Mouse (Mus musculus): ENCODE measurements around the gene 5730522E02Rik. TPM values are rescaled to one million over a fixed set of nuclear protein-coding genes. Genes with fewer than 3 reads are reported as not detected.

Gene 5730522E02Rik
- total RNA-seq, 2 experiments from 2014 or later, result 10.5 to 14.0 TPM

DNA sequence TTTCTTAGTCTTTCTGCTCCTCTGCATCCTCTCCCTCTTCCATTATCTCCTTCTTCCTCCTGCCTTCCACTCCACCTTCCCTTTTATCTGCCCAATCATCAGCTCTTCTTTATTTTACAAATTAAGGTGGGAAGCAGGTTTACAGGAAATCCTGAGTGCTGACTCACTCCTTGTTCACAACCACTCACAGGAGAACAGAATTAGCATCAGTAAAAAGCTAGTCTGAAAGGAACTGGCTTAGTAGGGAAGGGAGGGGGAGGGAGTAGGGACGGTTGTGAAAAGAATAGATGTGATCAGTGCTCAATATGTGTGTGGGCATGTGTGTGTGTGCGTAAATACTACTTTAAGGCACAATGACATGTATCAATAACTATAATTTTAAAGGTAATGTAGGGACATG is 81.5 kb downstream of the 5730522E02Rik start:
- DNase-seq (ENCODE audit: extremely low spot score in 1 of 2, low spot score in 1 of 2), result no peak

DNA sequence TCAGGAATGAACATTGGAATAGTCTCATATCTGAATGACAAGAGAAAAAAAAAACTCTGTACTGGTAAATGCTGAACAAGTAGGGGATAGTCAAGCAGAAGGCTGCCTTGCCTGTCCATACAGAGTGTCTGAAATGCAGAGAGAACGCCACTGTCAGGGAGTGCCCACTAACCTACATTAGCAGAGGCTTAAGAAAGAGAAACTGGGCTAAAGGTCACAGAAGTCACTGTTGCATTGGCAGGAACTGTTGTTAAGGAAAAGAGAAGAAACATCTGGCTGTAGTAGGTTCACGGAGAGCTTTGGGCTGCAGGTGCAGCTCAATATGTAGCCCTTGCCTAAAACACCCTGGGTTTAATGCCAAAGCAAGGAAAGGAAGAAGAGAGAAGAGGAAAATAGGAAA is 82.2 kb downstream of the 5730522E02Rik start:
- DNase-seq (ENCODE audit: extremely low spot score in 1 of 2, low spot score in 1 of 2), result no peak

DNA sequence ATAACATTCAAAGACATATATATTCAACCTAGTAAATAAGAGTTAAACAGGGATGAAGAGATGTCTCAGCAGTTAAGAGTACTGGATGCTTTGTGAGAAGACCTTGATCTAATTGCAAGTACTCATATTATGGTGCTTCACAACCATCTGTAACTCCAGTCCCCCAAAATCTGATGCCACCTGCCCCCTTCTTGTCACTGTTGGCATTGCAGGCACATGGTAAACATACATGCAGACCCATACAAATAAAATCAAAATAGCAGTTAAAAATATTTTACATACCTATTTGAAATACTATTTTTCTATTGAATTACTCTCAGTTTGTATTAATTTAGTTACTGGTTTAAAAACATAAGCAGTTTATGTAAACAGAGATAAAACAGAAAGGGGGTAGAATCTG is 84.6 kb downstream of the 5730522E02Rik start:
- DNase-seq (ENCODE audit: extremely low spot score in 1 of 2, low spot score in 1 of 2), result no peak

DNA sequence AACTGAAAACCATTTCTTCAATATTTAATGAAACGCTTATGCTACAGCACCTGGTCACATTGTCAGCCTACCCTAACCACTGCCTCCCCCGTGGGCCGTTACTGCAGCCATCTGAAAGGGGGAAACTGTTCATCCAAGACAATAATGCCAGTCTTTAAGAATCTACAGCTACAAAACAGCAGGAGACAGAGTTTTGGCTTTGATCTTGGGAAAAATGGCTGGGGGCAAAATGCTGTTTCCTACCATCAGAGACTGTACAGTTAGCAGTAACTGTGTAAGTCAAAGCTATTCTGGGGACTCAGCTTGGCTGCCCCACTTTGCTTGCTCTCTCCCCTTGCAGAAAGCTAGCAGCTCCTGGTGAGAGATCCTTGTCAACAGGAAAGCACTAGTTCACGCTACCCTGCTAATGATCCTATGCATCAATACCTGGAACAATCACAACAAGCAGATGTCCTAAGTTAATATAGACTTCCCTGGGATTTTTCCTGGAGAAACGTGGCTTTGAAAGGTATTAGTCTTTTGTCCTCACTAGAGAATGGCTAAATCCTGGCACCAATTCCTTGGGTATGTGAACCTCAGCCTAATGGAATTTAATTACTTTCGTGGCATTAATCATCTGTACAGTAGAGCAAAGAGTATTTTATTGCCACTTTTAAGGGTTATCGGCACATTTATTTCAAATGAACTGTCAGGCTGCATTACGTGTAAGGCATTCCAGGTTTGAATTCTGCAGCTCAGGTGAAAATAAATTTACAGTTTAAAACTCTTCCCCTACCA is 89.6 kb downstream of the 5730522E02Rik start:
- DNase-seq (ENCODE audit: extremely low spot score in 1 of 2, low spot score in 1 of 2), result no peak

DNA sequence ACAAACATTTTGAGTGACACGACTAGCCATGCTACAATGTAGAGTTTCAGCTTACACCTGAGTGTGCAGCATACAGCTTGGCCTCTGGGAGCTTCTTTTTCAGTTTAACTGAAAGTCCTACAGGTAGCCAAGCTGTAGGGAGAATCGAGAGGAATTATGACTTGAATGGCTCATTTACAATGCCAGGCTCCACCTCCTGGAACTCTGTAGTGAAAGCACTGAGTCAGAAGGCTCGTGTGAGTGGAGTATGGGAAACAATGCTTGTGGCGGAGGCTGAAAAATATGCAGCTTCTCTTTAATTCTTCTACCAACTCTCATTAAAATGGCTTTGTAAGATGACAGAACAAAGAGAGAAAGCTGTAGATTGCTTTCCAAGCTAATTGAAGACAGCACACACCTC is 92.9 kb downstream of the 5730522E02Rik start:
- DNase-seq (ENCODE audit: extremely low spot score in 1 of 2, low spot score in 1 of 2), result no peak

DNA sequence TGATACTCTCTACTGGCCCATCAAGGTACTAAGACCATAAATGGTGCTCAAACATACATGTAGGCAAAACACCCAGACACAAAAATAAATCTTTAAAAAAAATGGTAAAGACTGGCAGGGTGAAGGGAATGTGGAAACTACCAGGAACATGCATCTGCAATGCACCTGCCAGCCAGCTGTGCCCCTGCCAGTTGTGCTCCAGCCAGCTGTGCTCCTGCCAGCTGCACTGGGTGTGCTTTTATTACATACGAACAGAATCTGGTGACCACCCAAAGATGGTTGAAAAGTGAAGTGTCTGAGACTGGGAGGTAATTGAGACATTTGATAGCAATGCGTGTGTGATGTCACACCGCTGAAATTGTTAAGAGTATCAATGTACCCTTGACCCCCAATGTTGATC is 98.4 kb downstream of the 5730522E02Rik start:
- no peak for DNase-seq (ENCODE audit: extremely low spot score in 1 of 2, low spot score in 1 of 2)

DNA sequence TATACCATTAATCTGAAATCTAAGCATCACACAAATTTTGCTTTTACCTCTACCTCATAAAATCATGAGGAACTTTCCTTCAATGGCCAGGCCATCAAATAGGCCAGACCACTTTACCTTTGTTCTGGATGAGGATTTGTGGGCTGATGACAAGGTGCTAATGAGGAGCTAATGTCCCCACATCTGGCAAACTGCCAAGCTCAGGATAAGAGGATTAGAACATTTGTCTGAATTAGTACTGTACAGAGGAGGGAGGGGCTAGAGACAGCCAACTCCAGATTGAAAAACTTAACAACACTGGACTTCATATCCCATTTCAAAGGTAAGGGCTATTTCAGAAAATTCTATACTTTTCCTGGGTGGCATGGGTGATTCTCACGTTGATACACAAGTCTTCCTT is 101.9 kb downstream of the 5730522E02Rik start:
- DNase-seq (ENCODE audit: extremely low spot score in 1 of 2, low spot score in 1 of 2), result no peak

DNA sequence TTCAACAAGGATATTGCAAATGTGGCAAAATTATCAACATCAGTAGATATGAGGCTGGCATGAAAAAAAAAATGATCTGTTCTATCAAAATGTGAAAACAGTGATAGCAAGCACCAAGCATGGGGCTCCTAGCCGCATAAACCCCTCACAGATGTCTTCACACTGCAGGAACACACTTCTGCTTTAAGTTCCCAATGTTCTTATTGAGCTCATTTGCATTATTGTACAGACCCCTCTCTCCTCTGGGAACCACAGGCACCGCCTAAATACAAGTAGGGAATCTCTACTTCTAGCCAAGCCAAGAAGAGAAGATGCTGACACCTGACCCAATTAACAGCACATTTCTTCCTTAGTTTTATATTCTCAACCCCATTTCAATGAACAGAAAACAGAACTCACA is 105.9 kb downstream of the 5730522E02Rik start:
- DNase-seq (ENCODE audit: extremely low spot score in 1 of 2, low spot score in 1 of 2), result no peak

DNA sequence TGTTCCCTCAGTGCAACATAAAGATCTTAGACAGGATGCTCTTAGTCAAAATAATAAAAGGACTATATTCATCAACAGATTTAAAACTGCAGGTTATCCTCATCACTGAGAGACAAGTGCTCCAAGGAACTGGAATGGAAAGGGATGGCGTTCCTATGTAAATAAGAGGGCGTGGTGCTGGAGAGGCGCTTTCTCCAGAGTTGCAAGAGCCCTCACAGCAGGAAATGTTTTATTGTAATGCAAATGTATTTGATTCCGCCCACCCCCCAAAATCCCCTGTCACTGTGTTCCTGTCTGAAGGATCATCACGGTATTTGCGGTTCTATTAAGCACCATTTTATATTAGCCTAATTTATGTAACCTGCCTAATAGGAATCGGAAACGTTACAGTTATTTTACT is 106.9 kb downstream of the 5730522E02Rik start:
- DNase-seq (ENCODE audit: extremely low spot score in 1 of 2, low spot score in 1 of 2), result no peak

DNA sequence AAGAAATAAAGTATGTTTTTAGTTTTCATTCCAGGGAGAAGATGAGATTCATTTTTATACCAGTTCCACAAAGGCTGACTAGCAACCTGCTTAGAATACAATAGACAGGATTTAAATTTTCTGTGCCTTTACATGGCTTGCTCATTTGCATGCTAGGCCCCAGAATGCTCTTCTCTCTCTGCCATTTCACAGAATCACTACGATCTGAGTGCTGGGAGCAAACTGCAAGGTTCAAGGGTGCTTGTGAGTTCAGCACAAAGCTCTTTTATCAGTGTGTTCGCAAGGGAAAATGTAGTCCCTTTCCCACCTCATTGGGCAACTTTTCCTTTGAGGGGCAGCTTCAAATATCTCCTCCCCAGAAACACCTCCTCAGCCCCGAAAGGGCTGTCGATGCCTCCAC is 107.7 kb downstream of the 5730522E02Rik start:
- no peak for DNase-seq (ENCODE audit: extremely low spot score in 1 of 2, low spot score in 1 of 2)

DNA sequence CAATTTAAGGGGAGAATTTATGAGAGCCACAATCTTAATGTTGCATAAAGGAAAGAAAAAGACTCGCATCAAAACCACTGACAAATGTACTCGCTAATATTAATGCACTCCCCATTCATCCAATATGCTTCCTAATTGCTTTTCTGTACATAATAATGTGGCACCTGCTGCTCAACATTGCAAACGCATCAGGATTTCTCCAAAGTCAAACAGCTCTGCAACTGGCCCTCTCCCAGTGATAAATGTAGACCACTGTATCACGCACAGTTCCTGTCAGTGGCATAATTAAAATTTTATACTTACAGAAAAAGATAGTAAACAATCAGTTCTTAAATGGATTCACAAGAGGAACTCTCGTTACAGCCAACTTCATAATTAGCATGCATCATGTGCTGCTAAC is 110.5 kb downstream of the 5730522E02Rik start:
- DNase-seq (ENCODE audit: extremely low spot score in 1 of 2, low spot score in 1 of 2), result no peak

DNA sequence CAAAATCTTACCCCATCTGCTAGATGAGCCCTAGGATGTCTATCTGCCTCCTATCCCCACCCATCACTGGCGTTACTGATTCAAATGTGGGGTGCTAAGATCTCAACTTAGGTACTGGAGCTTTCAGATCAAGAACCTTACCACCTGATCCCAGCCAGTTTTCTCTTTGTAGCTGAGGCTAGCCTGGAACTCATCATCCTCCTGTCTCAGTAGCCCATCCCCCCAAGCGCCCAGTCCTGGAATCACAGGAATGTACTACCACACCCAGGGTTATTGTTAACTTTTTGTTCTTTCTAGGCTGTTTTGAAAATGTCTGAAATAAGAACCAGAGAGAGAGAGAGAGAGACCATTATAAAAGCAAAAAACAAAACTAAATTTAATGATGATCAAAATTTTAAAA is 111.6 kb downstream of the 5730522E02Rik start:
- DNase-seq (ENCODE audit: extremely low spot score in 1 of 2, low spot score in 1 of 2), result no peak

DNA sequence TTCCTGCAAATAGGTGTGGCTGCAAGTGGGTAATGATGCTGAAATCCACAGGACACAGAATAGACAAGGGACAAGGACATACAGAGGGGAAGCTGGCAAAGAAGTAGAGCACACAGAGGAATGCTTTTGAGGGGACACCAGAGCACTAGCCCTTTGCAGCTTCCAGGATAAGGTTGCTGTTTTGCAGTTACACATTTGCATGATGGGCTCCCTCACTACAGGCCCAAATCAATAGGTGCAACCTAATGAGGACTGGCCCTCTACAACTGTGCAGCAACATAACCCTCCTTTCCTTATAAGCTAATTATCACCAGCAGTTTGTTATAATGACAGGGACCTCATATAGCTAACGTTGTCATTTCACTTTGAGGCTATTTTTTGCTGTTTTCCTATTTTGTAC is 114.5 kb downstream of the 5730522E02Rik start:
- no peak for DNase-seq (ENCODE audit: extremely low spot score in 1 of 2, low spot score in 1 of 2)

DNA sequence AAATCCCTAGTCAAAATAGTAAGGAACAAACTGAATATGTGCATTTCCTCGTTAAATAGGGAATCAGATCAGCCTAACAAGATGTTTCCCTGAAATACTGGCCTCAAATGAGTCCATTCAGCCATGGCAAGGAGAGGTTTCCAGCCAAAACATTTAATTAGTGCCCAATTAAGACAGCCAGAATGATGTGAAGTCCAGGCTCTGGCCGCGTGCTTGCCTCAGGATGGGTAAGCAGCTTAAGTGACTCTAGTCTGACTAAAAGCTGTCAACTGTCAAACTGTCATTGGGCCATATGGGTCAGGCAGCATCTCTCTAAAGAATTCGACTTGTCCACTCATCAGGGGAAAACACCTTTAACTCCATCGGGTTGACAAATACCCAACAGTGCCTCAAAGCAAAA is 121.6 kb downstream of the 5730522E02Rik start:
- DNase-seq (ENCODE audit: extremely low spot score in 1 of 2, low spot score in 1 of 2), result no peak

DNA sequence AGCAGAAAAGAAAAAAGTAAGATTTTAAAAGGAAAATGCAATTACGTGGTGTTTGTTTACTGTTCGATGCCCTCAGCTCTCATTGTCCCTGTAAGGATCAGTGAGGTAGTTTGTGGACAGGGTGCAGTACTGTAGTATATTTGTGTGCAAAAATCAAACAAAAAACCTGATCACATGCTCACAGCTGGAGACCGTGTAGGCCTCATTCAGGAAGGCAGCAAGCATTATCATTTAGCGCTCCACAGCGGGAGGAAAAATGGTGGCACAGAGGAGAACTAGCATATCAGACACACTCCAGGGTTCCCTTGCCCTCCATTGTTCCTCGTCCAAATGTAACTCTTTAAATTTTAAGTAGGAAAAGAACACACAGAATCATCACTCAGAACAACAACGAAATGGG is 123.9 kb downstream of the 5730522E02Rik start:
- DNase-seq (ENCODE audit: extremely low spot score in 1 of 2, low spot score in 1 of 2), result no peak

DNA sequence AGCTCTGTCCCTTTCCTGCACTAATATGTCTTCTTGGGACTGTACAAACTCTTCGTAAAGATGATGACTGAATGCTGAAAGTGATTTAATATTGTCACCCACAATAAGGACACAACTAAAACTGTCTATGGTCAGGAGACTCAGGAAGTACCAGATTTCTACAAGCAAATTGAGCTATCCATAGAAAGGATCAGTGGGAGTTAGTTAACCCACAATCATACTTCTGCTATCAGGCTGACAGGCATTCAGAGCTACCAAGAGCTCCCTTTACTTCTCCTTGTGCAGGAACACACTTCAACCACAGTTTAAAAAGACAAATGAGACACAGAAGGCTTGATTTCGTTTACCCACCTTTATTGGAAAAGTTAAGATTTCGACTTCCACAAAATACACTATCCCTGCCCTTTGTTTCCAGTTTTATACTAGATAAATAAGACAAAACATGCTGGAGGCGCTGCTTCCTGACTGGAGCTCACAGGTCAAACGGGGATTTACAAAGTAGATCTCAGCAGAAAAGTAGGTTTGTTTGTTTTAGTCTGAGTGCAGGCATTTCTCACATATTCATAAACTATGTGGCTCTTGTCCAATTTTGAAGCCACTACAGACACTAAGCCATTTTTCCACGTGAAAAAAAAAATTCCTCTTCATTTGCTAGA is 125.1 kb downstream of the 5730522E02Rik start:
- DNase-seq (ENCODE audit: extremely low spot score in 1 of 2, low spot score in 1 of 2), result no peak

DNA sequence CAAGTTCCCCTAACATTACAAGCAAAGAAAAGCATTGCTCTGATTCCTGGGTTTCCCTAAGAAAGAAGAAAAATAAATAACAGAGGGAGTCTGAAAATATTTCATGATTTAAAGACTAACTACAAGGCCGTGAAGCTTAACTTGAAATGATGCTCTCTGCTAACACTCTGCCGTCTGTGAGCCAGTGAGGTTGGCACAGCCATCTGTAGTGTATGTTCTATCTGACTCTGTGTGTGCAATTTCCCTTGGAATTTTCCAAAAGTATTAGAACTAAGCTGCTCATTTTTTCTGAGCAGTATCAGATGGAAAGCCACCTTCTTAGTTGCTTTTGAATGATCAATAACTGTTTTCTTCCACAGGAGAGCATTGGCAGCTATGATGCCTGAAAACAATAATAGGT is 134.2 kb downstream of the 5730522E02Rik start:
- no peak for DNase-seq (ENCODE audit: extremely low spot score in 1 of 2, low spot score in 1 of 2)

DNA sequence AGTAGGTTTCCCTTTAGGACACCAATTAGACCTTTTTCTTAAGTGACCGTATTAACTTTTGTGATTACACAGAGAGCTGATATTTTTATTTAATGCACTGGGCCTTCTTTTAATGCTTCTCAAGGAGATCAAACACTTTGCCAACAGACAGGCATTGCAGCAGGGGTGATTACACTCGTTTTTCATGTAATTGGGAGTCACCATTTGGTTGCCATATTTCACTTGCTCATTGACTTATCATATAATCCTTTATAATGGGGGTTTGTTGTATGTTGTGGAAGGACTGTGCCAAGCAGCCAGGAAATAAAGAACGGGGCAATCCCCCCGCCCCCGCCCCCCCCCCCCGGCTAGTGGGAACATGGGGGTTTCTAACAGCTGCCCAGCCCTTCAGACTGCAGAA is 135.0 kb downstream of the 5730522E02Rik start:
- DNase-seq (ENCODE audit: extremely low spot score in 1 of 2, low spot score in 1 of 2), result no peak

DNA sequence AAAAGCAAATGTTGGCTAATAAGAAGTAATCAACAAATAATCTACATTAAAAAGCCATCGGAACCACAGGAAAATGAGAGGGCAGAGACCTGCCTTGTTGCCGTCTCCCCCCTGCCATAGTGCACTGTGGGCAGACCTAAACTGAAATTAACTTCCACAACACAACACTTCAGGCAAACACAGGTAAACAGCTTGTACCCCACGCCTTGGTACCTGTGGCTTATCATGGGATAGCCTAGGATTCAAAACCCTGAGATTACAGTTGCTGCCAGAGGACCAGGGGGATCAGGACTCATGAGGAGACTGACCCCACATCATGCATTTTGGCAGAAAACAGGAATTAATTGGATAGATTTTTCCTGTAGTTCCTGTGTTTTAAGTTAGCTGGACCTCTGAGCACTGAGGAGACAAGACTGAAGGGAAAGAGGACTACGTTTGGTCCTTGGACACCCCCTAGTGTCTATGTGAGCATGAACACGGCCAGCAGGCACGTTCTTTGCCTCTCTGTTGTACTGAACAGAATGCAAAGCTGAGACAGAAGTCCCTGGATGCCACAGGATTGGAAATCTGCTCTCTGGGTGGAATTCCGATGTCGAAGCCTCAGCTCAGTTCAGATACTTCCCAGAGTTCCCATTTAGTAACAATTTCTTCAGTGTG is 136.8 kb downstream of the 5730522E02Rik start:
- DNase-seq (ENCODE audit: extremely low spot score in 1 of 2, low spot score in 1 of 2), result peak; percentile 29 to 54

DNA sequence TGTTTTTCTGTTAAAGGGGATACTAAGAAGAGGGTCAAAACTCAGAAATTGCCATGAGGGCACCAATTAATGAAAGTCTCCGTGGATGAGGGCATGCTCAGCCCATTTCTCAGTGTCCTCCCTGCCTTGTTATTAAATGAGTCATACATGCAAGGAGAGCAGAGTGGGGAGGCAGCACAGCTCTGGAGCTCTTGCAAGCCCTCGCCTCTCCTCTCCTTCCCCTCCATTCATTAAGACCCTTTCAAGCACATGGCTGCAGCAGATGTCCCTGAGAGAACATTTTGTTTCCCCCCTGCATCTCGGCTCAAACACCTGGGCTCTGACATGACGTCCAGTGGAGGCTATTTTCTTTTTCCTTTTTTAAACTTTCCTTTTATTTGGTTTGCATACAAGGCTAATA is 138.5 kb downstream of the 5730522E02Rik start:
- DNase-seq (ENCODE audit: extremely low spot score in 1 of 2, low spot score in 1 of 2), result no peak

DNA sequence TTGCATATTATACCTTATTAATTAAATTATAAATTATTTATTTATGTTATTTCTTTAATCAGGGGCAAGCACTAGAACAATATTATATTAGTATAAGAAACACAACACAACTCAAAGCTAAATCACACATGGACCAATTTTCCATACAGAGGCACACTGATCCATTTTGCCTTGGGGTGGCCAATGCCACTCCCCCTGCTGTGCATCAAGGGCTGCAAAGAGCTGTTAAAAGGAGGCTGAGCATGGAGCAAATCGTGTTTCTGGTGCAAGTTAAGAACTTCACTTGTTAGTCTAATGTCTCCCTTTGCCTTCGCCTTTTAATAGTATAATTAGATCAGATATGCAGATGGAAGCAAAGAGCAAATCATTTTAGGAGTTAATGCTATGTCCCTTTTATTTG is 147.3 kb downstream of the 5730522E02Rik start:
- no peak for DNase-seq (ENCODE audit: extremely low spot score in 1 of 2, low spot score in 1 of 2)

Measured in layer of hippocampus, postnatal 25 days (tissue).